Mouse (Mus musculus) small intestine, adult 2 months (tissue): ENCODE results near the gene Hipk3. TPM values are rescaled to one million over a fixed set of nuclear protein-coding genes. Genes with fewer than 3 reads are reported as not detected.

Experiments
- H3K27ac ChIP-seq: fragments of 200-500 bp; 2 replicates; pipeline ENCODE4 v1.5.1; 2012; ENCODE audit warnings: low read depth, low read length, control low read depth, inconsistent platforms; ENCODE audit not compliant: insufficient read depth
- H3K27me3 ChIP-seq: fragments of 200-500 bp; 2 replicates; pipeline ENCODE4 v1.6.1; 2012; ENCODE audit warnings: mild to moderate bottlenecking, moderate library complexity, low read length, inconsistent platforms; ENCODE audit not compliant: control insufficient read depth, insufficient read depth
- H3K36me3 ChIP-seq: fragments of 200-500 bp; 2 replicates; pipeline ENCODE4 v1.6.1; 2012; ENCODE audit warnings: mild to moderate bottlenecking, low read length, control low read depth, inconsistent platforms; ENCODE audit not compliant: control insufficient read depth, insufficient read depth
- H3K4me1 ChIP-seq: fragments of 200-500 bp; 2 replicates; pipeline ENCODE4 v1.6.1; 2012; ENCODE audit warnings: low read length, inconsistent platforms, mixed read lengths; ENCODE audit not compliant: control insufficient read depth, insufficient read depth, insufficient read length
- H3K4me3 ChIP-seq: fragments of 200-500 bp; 2 replicates; pipeline ENCODE4 v1.5.1; 2012; ENCODE audit warnings: low read depth, mild to moderate bottlenecking, control low read depth, inconsistent platforms, low read length, moderate library complexity
- CTCF ChIP-seq: fragments of 200-500 bp; IDR thresholded peaks from 2 replicates; pipeline ENCODE4 v1.5.1; 2012; ENCODE audit warnings: low read depth, mild to moderate bottlenecking, control low read depth, inconsistent platforms, low read length, moderate library complexity, mixed read lengths; ENCODE audit not compliant: insufficient replicate concordance, insufficient read length; ENCODE audit errors: extremely low read depth
- POLR2A ChIP-seq: fragments of 200-500 bp; IDR thresholded peaks from 2 replicates; pipeline ENCODE4 v1.6.1; 2012; ENCODE audit warnings: low read depth, mild to moderate bottlenecking, control low read depth, inconsistent platforms, low read length, moderate library complexity
- WGBS: fragments of 180-500 bp; shearing (Covaris S2); methylation state at CpG from one replicate; pipeline ENCODE4 v1.1.7; 2018; 5-methylcytosine and 5-hydroxymethylcytosine counted together
- polyA plus RNA-seq: library from polyadenylated mRNA; depleted of rRNA; stranded (reverse); fragments of >200 nt; gene quantifications from 2 replicates; pipeline ENCODE4 v1.2.3, GENCODE M21; 2012

The Hipk3 gene
- polyA plus RNA-seq, 1 experiment = 9.8 TPM

DNA sequence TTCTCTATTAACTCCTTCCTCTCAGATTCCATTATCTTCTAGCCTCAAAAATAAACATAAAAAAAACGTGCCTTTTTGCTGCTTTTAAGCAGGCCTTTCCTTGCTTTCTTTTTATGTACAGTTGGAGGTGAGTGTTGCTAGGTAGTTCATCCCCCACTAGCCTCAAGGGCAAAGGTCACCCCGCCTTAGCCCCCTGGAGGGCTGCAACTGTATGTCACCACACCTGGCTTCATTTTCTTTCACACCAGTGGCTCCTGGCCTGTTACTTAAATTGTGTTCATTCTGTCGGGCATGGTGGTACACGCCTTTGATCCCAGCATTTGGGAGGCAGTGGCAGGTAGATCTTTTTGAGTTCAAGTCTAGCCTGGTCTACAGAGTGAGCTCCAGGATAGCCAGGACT lies 51.9 kb downstream of the Hipk3 start:
- peaks cover 20% of the 10 kb centered on the region for H3K36me3 ChIP-seq
- no peak overlapping the region for H3K27ac ChIP-seq
- H3K4me1 ChIP-seq = no peaks in the 10 kb centered on the region
- TF ChIP-seq CTCF (no peak), POLR2A (no peak)
- no peaks in the 10 kb centered on the region for H3K27me3 ChIP-seq
- 74% methylated on average over 4 of the region's 4 CpGs for WGBS
- no peak overlapping the region for H3K4me3 ChIP-seq

DNA sequence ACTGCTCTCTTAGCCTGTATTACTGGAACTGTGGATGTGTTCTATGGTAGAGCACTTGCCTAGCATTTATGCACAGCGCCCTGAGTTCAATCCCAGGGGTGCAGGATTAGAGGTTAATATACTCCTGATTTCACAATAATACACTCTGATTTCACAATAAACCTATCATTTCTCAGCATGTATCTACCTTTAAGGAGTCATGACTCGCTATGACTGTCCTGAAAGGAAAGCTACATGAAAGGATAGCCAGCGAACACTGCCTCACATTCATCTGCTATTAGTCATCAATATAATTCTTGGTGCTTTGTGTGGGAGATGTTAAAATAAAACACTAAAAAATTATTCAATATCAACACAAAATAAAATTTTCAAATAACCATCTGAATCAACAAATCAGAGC lies 58.0 kb downstream of the Hipk3 start:
- no peak overlapping the region for H3K27ac ChIP-seq
- H3K4me3 ChIP-seq = no peak overlapping the region
- no peaks in the 10 kb centered on the region for H3K4me1 ChIP-seq
- 85% methylated on average over 3 of the region's 3 CpGs for WGBS
- peaks cover 51% of the 10 kb centered on the region for H3K36me3 ChIP-seq
- H3K27me3 ChIP-seq = no peaks in the 10 kb centered on the region
- no peak for TF ChIP-seq CTCF
- TF ChIP-seq POLR2A = no peak

DNA sequence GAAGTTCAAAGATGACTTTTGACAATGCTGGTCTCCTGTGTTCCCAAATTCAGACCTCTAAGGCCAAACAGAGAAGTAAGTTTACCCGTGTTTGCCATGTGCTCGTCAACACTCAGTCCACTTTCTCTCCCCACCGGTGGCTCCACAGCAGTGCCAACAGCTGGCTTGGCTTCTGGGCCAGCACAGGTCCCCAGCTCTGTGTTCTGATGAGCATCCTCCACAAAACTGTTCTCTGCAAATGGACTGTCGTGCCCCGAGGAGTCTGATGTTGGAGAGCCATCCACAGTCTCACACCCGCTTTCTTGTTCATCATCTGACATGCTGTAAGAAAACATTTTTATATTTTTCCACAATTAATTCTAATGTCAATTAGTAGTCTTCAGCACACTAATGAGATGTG lies 63.2 kb downstream of the Hipk3 start:
- Histone ChIP-seq H3K36me3 (peaks cover 43% of the 10 kb centered on the region), H3K4me3 (no peak overlapping the region), H3K4me1 (no peaks in the 10 kb centered on the region), H3K27ac (no peak overlapping the region), H3K27me3 (no peaks in the 10 kb centered on the region)
- no peak for TF ChIP-seq POLR2A
- no peak for TF ChIP-seq CTCF
- 92% methylated on average over 6 of the region's 6 CpGs for WGBS

DNA sequence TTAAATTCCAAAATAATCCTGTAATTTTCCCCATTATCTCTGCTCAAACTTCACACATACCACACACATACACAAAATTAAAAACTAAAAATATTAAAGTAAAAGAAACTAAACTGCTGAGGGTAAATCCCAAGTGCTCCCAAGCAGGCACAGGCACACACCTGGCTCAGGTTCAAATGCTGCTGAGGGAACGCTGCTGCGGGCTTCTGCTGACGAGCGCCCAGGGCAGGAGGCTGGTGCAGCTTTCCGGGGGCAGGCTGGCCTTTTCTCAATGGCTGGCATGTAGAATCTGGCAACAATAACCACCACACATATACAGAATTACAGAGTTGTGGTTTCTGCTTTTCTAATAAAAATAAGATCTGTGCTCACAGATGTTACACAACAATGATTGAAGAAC lies 63.7 kb downstream of the Hipk3 start:
- no peak for TF ChIP-seq CTCF
- TF ChIP-seq POLR2A = no peak
- Histone ChIP-seq H3K4me3 (no peak overlapping the region), H3K36me3 (peaks cover 40% of the 10 kb centered on the region), H3K27me3 (no peaks in the 10 kb centered on the region), H3K27ac (no peak overlapping the region), H3K4me1 (no peaks in the 10 kb centered on the region)
- WGBS = 88% methylated on average over 5 of the region's 5 CpGs

DNA sequence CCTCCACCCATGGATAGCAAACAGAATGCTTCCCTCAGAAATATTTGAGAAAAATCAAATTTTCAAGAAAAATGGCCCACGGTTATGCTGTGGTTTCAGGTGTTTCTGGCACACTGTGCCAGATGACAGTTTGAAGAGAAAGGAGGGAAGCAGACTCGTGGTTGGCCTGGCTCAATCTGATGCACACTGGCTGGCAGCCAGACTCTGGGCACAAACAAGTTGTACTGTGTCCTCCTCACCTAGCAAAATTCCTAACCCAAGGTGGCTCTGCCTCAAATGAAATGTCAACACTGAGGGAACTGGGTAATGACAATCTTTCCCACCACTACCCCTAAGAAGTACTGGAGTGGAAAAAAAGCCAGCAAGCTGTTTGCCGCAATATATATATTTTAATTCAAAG lies 68.1 kb downstream of the Hipk3 start:
- H3K36me3 ChIP-seq = peaks cover 16% of the 10 kb centered on the region
- H3K4me1 ChIP-seq = no peaks in the 10 kb centered on the region
- WGBS = 62% methylated on average over 3 of the region's 3 CpGs
- H3K27ac ChIP-seq = no peak overlapping the region
- no peaks in the 10 kb centered on the region for H3K27me3 ChIP-seq
- H3K4me3 ChIP-seq = no peak overlapping the region
- TF ChIP-seq CTCF = no peak
- TF ChIP-seq POLR2A = no peak

DNA sequence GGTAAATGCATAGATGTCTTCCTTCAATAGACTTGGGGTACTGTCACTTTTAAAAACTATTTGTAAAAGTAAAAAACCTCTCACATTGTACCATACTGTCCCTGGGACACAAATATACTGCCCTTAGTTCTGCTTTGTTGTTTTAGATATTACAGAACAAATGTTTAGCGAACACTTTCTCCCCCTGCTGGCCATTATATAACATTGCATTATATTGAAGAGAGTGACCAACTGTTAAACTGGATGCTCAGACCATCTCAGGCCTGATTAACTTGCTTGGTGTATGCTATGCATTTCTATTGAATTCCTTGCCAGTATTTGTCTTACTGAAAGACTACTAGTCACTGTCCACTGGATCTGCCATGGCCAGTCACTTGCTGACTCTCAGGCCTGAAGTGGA lies 72.0 kb downstream of the Hipk3 start:
- WGBS = 7% methylated on average over 1 of the region's 1 CpGs
- Histone ChIP-seq H3K36me3 (peaks cover 2% of the 10 kb centered on the region), H3K27ac (no peak overlapping the region), H3K4me1 (no peaks in the 10 kb centered on the region), H3K4me3 (no peak overlapping the region), H3K27me3 (no peaks in the 10 kb centered on the region)
- TF ChIP-seq CTCF (no peak), POLR2A (no peak)

DNA sequence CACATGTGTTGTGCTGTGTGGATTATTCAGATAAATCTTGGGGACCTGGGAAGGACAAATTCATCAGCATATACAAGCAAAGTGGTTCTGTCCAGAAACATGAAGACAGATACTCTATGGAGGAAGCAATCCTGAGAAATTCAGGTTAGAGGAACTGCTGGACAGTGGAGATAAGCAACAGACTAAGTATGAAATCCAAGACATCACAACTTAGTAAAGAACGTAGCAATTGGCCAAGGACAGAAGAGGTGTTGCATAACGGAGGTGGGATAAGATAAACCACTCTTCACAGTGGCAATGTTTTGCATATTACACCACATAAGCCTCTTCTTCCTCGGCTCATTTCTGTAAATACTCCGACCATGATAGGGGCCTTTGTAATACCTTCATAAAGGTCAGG lies 73.4 kb downstream of the Hipk3 start:
- WGBS = 62% methylated on average over 4 of the region's 4 CpGs

DNA sequence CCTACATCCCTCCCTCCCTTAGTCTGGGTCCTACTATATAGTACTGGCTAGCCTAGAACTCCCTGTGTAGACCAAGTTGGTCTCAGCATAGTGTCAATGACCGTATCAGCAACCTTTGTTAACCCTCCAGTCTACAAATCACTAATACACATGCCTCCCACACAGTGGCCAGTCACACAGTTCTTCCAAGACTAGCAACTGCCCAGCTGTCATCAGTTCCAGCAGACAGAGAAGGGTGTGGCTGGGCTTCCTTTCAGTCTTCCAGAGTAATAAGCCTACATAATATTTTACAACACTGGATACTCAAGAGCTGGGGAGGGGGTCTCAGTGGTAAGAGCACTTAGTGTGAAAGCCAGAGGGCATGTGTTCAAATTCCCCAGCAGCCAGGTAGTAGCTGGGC lies 74.2 kb downstream of the Hipk3 start:
- Histone ChIP-seq H3K27me3 (no peaks in the 10 kb centered on the region), H3K36me3 (no peaks in the 10 kb centered on the region), H3K4me3 (no peak overlapping the region), H3K27ac (no peak overlapping the region), H3K4me1 (no peaks in the 10 kb centered on the region)
- 78% methylated on average over 1 of the region's 1 CpGs for WGBS
- TF ChIP-seq CTCF (no peak), POLR2A (no peak)

More for the DNA sequence above, 73.4 kb downstream of the Hipk3 start:
- Histone ChIP-seq H3K27me3 (no peaks in the 10 kb centered on the region), H3K27ac (no peak overlapping the region), H3K4me1 (no peaks in the 10 kb centered on the region), H3K36me3 (0 out of 2 replicates have a peak, but pooled peaks cover under 1% of the 10 kb centered on the region), H3K4me3 (no peak overlapping the region)
- TF ChIP-seq CTCF (no peak), POLR2A (no peak)
